Mouse (Mus musculus) cerebellum, adult 8-10 months (tissue): ENCODE results near the gene Rnf225.
"Not testable (repeated sequence)": the region's sequence is repeated elsewhere in the genome, so short reads cannot be mapped to it uniquely, and the experiment has no call there.

Source experiments
- DNase-seq: peaks from one replicate; pipeline ENCODE4 v3.0.0; 2022

Gene Rnf225

DNA sequence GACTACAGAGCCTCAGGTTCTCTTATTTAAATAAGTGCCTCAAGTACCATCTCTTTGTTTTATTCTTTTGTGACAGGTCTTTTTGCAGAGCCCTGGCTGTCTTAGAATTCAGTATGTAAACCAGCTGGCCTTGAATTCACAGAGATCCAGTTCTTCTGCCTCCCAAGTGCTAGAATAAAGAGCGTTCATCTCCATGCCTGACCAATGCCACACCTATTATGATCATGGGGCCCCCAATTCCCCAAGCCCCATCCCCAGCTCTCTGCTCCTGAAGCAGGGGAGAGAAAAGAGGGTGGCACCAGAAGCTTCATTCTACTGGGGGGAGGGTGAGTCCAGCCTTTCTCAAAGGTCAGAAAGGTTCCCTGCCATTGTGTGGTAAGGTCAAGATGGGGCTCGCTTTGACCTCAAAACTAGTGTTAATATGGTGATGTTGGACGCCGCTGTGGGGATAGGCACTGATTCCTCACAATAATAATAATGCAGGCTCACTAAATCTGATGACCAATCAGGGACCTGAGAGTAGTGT is 6.5 kb downstream of the Rnf225 start:
- no peak for DNase-seq

DNA sequence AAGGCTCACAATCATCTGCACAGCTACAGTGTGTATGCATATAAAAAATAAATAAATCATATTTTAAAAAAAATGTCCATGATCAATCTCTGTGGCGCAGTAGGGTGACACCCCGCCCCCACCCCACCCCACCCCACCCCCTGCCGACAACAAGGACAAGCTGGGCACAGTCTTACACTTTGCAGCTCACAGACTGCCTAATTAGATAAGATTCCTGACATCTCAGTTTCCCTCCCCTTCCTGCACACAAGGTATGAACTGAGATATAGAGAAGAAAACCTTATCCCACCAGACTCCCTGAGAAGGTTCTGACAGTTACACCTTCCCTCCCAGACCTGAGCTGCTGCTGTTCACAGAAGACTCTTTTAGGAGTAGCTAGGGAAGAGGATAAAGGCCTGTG is 7.6 kb downstream of the Rnf225 start:
- DNase-seq, result no peak

DNA sequence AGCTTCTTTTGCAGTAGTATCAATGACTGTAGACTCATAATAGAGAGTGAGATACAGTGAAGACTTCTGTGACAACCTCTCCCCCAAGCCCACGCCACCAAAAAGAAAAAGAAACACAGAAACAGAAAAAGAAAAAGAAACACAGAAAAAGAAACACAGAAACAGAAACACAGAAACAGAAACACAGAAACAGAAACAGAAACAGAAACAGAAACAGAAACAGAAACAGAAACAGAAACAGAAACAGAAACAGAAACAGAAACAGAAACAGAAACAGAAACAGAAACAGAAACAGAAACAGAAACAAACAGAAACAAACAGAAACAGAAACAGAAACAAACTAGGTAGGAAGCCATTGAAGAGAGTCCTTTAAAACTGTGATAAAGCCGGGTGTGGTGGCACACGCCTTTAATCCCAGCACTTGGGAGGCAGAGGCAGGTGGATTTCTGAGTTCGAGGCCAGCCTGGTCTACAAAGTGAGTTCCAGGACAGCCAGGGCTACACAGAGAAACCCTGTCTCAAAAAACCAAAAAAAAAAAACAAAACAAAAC is 10.1 kb downstream of the Rnf225 start:
- DNase-seq, result not testable (repeated sequence)

DNA sequence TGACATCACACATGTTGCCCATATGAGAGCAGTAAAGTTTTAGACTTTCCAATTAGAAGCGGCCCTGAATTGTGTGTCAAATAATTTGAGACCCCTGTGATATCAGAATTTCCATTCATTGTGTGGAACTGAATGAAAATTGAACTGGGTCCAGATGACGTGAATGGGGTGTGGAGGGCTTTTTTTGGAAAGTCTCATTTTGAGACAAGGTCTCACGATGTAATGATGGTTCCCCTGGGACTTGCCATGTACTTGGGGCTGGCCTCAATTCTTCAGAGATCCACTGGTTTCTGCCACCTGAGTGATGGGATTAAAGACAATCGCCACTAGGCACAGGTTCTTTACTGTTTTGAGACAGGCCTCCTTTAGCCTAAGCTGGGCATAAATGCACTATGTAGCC is 13.4 kb downstream of the Rnf225 start:
- no peak for DNase-seq

DNA sequence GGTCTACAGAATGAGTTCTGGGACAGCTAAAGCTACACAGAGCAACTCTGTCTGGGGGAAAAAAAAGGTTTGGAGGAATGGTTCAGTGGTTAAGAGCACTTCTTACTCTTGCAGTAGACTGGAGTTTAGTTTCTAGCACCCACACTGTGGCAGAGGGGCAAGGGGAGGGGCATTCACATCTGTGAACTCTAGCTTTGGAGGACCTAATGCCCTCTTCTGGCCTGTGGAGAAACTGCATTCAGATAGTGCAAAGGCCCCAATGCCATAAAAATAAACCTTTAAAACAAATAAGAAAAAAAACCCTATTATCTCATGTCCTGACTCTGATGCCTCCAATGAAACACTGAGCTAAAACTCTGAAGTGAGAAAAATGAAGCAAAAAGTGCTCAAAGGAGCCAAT is 16.3 kb downstream of the Rnf225 start:
- DNase-seq, result no peak

DNA sequence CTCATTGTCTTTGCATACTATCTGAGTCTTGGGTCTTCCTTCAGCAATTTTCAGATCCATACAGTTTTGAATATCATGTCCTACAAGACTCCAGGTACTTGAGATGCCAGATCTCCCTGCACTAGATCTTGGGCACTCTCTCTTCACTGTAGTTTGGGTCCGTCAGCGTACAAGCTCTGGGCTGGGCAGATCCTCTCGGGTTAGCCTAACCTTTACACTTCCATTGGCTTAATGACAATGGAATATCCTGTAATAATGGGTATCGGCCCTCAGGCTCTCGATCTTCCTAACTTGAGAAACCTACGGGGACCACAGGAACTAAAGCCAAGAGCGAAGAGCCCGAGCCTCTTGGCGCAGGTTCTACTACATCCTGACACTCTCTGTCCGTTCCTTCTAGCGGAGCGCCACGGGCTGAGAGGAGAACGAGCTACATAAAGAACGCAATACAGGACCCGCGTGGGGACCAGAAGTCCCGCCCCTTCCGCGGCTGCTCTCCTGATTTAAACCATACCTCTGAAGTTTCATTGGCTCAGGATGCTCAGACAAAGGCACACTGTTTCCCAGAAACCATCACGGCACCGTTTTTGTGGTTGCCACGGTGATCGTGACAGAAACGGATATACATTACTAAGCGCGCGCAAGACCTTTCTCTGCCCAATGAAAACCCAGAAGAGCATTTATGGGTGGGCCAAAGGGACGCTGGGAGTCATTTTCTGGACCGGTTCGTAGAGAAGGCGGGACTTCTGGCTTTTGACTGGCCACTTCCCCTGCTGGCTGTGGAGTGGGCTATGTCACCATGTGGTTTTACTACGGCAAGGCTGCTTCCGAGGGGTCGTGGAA is 22.0 kb downstream of the Rnf225 start:
- peak; percentile 94 for DNase-seq

DNA sequence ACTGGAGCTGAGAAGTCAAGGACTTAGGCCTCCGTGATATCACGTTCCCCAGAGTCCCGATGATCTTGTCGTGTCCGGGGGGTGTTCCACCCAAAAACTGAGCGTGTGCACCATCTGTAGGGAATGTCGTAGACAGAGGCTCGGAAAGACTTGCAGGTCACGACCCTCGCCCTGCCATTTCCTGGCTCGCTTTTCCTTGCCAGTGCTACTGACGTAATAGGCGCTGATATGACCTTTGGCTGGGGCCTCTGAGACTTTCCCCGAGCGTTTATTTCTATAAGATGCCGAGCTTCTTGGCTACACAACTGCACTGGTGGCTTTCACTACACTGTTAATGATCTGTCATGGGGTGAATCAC is 22.6 kb downstream of the Rnf225 start:
- no peak for DNase-seq

DNA sequence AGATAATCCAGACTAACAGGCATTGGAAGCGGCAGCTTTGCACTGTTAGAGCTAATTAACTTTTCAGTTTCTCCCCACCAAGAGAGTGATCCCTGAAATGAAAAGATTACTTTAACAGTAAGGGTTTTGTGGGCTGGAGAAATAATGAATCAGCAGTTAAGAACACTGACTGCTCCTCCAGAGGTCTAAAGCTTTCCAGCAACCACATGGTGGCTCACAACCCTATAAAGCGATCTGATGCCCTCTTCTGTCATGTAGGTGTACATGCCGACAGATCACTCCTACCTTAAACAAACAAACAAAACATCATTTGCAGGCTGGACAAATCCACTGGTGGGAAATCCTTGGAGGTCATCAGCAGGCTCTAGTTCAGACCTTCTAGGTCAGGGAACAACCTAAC is 27.7 kb downstream of the Rnf225 start:
- DNase-seq, result no peak

DNA sequence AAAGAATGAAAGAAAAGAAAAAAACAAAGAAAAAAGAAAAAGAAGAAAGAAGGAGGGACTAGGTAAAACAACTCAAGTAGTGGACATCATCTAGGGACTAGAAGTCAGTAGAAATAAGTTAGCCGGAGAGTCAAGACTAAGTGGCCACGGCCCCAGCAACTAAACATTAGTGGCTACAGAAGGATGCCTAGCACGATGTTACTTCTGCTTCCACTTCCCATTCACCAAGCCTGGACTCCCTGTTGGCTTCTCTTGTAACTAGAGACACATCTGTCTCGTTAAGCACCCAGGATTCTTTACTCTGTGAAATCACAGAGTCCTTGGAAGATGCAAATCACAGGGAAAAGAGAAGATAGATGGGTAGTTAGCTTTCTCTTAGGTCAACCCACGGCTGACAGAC is 30.3 kb downstream of the Rnf225 start:
- no peak for DNase-seq

DNA sequence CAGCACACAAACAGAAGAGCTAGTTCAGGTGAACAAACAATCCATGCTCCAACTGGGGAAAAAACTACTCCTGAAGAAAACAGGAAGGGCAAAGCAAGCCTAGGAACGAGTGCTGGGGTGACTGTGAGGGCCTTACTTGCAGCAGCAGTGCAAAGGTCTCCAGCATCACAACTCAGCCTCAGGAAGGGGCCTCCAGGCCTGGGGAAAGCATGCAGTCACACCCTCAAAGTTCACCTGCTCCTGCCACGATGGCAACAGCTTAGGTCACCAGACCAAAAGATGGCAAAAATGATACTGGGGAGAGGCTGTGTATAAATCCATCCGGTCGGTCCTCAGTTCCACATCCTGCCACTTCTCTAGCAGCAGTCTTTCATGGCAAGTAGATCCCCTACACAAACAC is 31.7 kb downstream of the Rnf225 start:
- DNase-seq, result no peak

DNA sequence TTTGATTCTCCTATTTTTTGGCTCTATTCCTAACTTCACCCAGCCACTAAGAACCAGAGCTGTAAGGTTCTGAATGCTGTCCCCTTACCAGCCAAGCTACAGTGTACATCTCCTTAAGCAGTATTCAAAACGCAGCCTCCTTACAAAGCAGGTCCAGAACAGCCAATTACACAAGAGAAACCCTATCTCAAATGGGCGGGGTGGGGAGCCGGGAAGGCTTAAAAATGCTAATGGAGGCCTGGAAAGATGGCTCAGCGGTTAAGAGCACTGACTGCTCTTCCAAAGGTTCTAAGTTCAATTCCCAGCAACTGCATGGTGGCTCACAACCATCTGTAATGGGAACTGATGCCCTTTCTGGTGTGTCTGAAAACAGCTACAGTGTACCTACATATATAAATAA is 32.5 kb downstream of the Rnf225 start:
- DNase-seq, result no peak

DNA sequence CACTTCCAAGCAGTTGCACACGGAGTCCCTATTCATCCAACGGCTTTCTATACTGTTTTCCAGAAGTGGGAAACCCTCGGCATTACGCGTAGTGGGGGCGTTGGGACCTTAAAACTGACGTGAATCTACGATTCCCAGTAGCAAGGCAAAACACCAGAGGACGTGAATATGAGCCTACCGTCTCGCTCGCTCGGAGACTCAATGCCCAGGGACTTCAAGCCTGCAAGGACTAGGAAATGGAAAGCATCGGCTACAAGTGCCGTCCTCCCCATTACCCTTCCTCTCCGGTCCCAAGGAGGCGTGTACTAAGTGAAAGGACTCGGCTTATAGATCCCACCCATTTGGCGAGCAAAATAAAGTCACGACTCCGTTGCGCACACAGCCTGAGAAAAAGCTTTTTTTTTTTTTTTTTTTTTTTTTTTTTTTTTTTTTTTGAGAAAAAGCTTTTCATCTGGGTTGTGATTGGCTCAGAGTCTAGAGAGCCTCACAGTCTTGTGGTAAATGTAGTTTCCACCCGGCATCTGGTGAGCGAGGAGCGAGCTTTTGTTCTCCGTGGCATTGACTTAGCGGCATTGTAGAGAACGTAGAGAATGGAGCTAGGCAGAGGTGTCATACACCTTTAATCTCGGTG is 34.4 kb downstream of the Rnf225 start:
- no peak for DNase-seq

DNA sequence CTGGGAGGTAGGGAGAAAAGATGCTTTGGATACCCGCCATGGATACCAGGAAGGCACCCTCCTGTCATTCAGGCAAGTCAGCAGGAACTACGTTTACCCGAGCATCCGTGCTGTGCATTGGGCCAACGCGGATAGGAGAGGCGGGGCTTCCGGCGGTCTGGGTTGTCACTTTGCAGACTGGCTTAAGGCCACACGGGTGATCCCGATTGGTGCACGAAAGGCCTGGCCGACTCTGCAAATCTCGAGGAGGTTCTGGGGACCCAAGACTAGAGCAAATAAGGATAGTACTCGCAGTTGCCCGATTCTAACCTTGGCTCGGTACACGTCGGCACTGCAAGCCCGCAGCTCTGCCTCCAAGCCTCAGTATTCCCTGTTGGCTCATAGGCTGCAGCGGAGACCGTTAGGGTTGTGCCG is 38.5 kb downstream of the Rnf225 start, which contains the start of gene Zfp324:
Zfp324 (plus strand) TSS at position 161 of the 414 bp plus-strand sequence.
- peak; percentile 89 for DNase-seq

DNA sequence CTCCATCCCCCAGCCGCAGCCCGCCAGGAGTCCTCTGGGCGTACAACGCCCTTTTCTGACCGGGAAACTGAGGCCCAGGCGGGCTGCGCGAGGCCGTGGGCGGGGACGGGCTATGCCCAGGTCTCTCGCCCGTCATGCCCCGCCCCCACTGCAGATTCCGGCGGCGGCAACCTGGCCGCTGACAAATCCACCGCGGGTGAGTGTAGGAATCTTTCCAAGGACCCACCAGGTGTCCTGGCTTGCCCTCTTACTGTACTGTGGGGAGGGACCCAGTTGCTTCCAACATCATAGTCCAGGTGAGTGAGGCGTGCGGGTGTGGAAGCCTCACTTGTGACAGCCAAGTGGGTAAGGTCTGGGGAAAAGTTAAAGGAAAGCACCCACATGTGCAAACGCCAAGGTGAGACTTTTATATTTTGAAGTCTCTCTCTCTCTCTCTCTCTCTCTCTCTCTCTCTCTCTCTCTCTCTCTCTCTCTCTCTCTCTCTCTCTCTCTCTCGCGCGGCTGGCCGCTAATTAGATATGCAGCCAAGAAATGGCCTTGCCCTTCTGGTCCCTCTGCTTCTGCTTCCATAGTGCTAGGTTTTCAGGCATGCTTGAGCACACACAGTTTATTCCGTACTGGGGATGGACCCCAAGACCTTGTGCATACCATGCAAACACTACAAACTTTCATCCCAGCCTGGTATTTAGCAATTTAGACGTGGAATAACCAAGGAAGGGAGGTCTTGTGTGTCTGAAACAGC is 39.1 kb downstream of the Rnf225 start:
- peak; percentile 85 for DNase-seq

DNA sequence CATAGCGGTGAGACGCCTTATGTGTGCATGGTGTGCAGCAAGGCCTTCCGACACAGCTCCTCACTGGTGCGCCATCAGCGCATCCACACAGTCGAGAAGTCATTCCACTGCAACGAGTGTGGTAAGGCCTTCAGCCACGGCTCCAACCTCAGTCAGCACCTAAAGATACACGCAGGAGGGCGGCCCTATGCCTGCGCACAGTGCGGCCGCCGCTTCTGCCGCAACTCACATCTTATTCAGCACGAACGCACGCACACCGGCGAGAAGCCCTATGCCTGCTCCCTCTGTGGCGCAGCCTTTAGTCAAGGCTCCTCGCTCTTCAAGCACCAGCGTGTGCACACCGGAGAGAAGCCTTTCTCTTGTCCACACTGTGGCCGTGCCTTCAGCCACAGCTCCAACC is 43.7 kb downstream of the Rnf225 start:
- no peak for DNase-seq

DNA sequence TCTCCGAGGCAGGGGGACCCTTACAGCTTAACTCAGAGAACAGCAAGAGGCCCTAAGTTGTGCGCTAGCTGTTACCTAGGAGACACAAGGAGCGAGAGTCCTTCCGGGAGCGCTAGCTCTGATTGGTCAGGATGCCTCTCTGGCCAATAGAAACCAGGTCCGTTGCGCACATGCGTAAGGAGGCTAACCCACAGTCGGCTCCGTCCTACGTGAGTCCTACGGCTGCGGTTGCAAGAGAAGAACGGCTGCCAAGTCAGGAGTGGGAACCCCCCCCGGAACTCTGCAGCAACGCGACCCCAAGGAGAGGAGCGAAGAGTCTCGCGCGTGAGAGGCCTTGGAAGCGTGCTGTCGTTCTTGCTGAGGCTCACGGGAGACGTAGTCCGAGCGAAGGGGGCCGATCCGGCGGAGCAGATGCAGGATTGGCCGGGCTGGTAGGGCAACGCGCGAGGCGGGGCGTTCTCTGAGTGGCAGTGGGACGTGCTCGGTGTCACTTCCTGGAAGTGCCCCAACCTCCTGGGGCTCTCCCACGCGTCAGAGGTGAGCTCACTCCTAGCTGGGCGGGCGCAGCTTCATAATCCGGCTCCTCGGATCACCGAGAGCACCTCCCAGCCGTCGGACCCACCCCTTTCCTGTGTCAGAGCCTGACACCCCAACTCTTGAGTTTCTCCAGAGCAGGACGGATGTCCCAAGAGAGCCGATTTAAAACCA is 50.6 kb downstream of the Rnf225 start, which contains the start of gene Zfp446:
Zfp446 (plus strand) TSS at position 167 of the 708 bp plus-strand sequence.
- peak; percentile 99 for DNase-seq

DNA sequence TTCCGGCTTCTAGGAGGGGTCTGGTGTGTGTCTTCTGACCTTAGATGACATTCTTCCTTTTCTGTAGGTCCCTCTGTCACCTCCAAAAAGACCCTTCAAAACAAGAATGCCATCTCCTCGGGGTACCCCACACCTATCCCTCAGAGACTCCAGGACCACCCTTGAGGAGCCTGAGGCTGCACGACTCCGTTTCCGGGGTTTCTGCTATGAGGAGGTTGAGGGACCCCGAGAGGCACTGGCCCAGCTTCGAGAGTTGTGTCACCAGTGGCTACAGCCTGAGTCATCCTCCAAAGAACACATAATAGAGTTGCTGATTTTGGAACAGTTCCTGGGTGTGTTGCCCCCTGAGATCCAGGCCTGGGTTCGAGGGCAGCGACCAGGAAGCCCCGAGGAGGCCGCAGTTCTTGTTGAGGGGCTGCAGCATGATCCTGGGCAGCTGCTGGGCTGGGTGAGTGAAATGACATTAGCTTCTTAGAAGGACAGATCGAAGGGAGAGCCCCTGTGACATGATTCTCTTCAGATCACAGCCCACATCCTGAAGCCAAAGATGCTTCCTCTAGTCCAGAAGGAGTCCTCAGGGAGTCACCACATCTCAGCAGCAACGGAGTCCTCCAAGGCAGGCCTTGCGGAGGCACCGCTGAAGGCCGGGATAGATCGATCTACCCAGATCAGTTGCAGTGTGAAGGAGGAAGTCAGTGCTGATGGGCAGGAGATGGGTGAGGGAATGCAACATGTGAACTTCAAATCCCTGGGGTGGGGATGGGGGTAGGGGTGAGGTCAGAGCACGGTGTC is 51.9 kb downstream of the Rnf225 start:
- no peak for DNase-seq

DNA sequence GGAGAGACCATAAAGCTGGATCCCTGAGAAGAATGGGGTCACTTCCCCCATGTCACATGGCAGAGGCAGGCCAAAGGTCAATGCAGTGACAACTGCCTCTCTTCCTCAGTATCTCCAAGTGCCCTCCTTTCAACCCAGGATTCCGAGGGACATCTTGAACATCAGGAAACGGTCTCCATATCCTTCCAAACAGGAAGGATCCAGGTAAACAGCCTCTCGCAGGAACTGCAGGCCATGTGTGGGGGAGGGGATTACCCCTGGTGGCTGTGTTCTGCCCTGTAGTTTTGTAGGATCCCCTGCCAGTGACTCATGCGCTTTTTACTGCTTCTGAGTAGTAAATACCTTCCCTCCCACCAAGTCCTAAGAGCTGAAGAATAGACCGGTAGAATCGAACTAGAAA is 52.6 kb downstream of the Rnf225 start:
- DNase-seq, result no peak

DNA sequence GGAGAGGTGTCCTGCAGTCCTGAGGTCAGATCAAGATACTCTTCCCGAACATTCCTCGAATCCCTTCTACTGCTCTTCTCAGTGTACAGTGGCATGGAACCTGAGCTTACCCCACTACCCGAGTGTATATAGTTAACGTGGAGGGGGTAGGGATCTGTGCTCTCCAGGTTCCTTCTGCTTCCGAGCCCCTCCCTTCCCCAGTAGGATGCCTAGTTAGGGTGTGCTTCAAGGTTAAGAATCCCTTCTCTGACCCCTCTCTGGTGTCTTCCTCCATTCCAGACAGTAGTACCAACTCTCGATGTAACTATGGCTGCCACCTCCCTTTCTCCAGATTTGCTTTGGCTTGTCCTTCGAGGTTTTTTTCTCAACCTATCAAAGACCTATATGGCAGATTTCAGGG is 53.1 kb downstream of the Rnf225 start:
- DNase-seq, result no peak
